Mouse (Mus musculus): ENCODE results near the gene Scaf1. TPM values are rescaled to one million over a fixed set of nuclear protein-coding genes. Genes with fewer than 3 reads are reported as not detected.

Gene Scaf1
- polyA plus RNA-seq, 1 experiment from 2014 or later = 40.5 TPM

DNA sequence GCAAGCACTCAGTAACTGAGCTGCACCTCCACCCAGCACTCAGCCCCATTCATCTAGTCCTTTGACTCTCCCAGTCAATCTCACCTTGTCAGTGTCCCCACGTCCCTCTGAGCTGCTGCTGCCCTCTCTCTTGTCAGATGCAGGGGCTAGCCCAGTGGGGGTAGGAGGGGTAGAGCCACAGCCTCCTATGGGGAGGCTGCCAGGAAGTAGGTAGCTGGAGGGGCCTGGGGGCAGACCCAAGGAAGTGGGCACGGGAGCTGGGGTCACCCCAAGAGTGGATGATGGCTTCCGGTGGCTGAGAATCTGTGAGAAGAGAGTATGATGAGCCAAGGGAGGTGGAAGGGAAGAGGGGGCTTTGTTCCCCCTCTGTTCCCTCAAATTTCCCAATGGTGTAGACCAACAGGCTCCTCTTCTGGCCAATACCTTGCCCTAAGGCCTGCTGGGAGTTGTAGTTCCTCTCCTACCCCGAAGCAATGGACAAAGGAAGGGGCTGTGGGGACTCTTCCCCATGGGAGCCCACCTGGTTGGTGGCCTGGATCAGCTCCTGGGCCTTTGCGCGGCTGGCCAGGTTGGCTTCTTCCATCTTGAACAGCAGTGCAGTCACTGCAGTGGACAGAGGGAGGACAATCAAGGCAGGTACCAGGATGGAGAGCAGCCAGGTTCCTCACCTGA is 10.7 kb downstream of the Scaf1 start:
- no peaks in the 10 kb centered on the region for H3K27me3 ChIP-seq (ENCODE audit: insufficient read depth, poor library complexity, severe bottlenecking)
- no peak overlapping the region for H3K4me3 ChIP-seq
- 89% methylated on average over 6 of the region's 6 CpGs for WGBS
- DNase-seq (ENCODE audit: low spot score) = no peak
- H3K9me3 ChIP-seq = no peaks in the 10 kb centered on the region
- H3K27ac ChIP-seq = 0 out of 2 replicates have a peak overlapping the region, but pooled peaks have one; percentile 13
- H3K36me3 ChIP-seq = peaks cover 99% of the 10 kb centered on the region
- peaks cover 24% of the 10 kb centered on the region for H3K4me1 ChIP-seq

DNA sequence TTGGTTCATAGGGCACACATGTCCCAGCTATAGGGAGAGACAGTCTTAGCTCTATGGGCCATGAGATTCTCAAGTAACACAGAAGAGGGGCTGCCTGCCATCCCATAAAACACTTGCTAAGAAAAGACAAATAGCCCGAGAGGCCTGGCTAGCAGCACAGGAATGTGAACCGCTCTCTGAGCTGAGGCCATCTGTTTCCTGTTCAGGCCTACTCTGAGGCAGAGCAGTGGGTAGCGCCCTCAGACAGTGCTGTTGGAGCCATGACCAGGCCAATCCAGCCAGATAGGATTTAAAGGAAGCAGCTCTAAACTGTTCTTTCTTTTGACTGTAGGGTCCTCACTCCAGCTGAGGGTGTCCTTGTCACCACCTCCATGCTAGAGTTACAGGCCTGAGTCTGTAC is 11.6 kb downstream of the Scaf1 start:
- Histone ChIP-seq H3K27ac (no peak overlapping the region), H3K27me3 (ENCODE audit: insufficient read depth, poor library complexity, severe bottlenecking) (no peaks in the 10 kb centered on the region), H3K36me3 (peaks cover 99% of the 10 kb centered on the region), H3K9me3 (no peaks in the 10 kb centered on the region), H3K4me1 (peaks cover 28% of the 10 kb centered on the region), H3K4me3 (no peak overlapping the region)
- no peak for DNase-seq (ENCODE audit: low spot score)
- 74% methylated on average over 3 of the region's 3 CpGs for WGBS

DNA sequence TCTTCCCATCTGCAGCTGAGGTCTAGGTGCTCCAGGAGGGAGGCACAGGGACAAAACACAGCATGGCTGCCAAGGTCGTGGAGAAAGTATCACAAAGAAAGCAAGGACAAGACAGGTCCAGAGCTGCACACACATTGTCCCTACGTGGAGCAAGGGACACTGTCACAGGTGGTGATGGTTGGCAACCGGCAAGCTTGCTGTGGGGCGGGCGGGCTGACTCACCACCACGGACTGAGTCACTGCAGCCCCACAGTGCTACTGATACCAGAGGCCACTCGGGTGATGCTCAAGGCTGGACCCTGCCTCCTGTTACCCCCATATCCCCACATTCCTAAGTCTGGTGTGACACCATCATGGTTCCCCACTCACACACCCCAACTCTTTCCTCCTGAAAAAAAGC is 13.7 kb downstream of the Scaf1 start:
- no peak overlapping the region for H3K27ac ChIP-seq
- no peaks in the 10 kb centered on the region for H3K9me3 ChIP-seq
- peaks cover 79% of the 10 kb centered on the region for H3K36me3 ChIP-seq
- DNase-seq (ENCODE audit: low spot score) = no peak
- H3K4me3 ChIP-seq = no peak overlapping the region
- WGBS = 84% methylated on average over 7 of the region's 7 CpGs
- H3K4me1 ChIP-seq = peaks cover 42% of the 10 kb centered on the region
- H3K27me3 ChIP-seq (ENCODE audit: insufficient read depth, poor library complexity, severe bottlenecking) = no peaks in the 10 kb centered on the region

DNA sequence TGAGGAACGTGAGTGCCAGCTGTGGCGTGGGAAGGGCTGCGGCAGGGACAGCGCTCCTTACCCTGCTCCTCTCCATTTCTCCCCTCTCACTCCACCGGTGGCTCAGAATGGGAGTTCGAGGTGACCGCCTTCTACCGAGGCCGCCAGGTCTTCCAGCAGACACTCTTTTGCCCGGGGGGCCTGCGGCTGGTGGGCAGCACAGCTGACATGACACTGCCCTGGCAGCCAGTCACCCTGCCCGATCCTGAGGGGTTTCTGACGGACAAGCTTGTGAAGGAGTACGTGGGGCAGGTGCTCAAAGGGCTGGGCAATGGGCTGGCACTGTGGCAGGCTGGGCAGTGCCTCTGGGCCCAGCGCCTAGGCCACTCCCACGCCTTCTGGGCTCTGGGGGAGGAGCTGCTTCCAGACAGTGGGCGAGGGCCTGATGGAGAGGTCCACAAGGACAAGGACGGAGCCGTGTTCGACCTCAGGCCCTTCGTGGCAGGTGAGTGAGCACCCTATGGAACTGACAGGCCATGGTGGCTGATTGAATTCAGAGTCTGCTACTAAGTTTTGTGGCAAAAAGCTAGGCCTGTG is 15.5 kb downstream of the Scaf1 start:
- Histone ChIP-seq H3K36me3 (peaks cover 66% of the 10 kb centered on the region), H3K27me3 (ENCODE audit: insufficient read depth, poor library complexity, severe bottlenecking) (no peaks in the 10 kb centered on the region), H3K4me3 (no peak overlapping the region), H3K4me1 (peaks cover 53% of the 10 kb centered on the region), H3K9me3 (no peaks in the 10 kb centered on the region), H3K27ac (0 out of 2 replicates have a peak overlapping the region, but pooled peaks have one; percentile 6)
- no peak for DNase-seq (ENCODE audit: low spot score)
- 88% methylated on average over 21 of the region's 21 CpGs for WGBS

DNA sequence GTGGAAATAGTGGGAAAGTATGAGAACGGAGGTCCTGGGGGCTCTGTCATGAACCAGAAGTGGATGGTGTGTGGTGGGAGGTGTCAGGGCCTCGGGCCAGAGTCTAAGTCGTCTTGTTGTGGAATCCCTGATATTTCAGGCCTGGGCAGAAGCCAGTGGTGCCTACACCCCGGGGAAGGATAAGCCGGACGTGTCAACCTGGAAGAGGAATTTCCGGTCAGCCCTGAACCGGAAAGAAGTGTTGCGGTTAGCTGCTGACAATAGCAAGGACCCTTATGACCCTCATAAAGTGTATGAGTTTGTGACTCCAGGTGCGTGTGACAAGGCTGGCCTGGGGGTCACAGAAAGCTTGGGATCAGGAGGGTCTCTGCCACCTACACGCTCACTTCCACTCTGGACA is 16.4 kb downstream of the Scaf1 start:
- H3K4me3 ChIP-seq = peak overlapping the region; percentile 20; the same call in 1 of the 2 replicates

DNA sequence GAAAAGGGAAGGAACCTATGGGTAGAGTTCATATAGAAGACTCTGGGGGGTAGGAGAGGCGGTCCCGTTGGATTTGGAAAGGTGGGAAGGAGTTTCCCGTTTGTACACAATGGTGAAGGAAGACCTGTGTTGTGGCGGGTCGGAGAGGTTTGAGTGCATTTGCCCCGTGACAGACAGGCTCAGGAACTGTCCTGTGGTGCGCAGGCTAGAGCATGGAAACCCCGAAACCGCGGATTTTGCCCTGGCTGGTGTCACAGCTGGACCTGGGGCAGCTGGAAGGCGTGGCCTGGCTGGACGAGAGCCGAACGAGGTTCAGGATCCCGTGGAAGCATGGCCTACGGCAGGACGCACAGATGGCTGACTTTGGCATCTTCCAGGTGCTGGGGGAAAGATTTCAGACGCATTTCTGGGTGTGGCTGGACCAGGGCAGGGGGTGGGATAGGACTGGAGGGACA is 17.6 kb downstream of the Scaf1 start, which contains the start of gene Bcl2l12:
TSS of gene Bcl2l12 (minus strand) at position 212 of the 455 bp plus-strand sequence.
- Histone ChIP-seq H3K36me3 (peaks cover 68% of the 10 kb centered on the region), H3K9me3 (no peaks in the 10 kb centered on the region), H3K27ac (peak within 1 kb of the TSS; percentile 92), H3K4me1 (peaks cover 48% of the 10 kb centered on the region), H3K4me3 (peak within 1 kb of the TSS; percentile 76), H3K27me3 (ENCODE audit: insufficient read depth, poor library complexity, severe bottlenecking) (no peaks in the 10 kb centered on the region)
- 1% methylated on average over 18 of the region's 18 CpGs for WGBS
- no peak for DNase-seq (ENCODE audit: low spot score)

More for the DNA sequence above, 16.4 kb downstream of the Scaf1 start:
- Histone ChIP-seq H3K27me3 (ENCODE audit: insufficient read depth, poor library complexity, severe bottlenecking) (no peaks in the 10 kb centered on the region), H3K4me1 (peaks cover 49% of the 10 kb centered on the region), H3K27ac (no peak overlapping the region), H3K36me3 (peaks cover 66% of the 10 kb centered on the region), H3K9me3 (no peaks in the 10 kb centered on the region)
- 70% methylated on average over 11 of the region's 11 CpGs for WGBS
- no peak for DNase-seq (ENCODE audit: low spot score)

DNA sequence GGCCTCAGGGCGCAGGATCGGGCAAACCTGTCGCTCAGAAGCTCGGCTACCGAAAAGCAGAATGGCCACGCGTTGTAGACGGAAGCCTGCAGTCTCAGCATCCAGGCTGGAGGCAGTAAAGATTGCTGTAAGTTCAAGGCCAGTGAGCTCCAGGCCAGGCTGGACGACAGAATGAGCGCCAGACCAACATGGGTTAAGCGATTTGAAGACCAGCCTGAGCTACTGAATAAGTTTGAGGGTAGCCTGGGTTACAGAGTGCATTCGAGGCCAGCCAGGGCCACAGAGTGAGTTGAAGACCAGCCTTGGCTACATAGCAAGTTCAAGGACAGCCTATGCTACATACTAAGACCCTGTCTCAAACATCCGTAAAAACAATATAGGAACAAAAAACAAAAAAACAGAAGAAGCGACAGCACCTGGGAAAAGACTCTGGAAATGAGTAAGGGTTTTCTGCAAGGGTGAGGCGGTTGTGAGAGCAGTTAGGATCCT is 18.2 kb downstream of the Scaf1 start:
- H3K4me1 ChIP-seq = peaks cover 48% of the 10 kb centered on the region
- peak overlapping the region; percentile 92 for H3K27ac ChIP-seq
- H3K4me3 ChIP-seq = peak overlapping the region; percentile 76
- H3K27me3 ChIP-seq (ENCODE audit: insufficient read depth, poor library complexity, severe bottlenecking) = no peaks in the 10 kb centered on the region
- WGBS = 3% methylated on average over 15 of the region's 15 CpGs
- peaks cover 68% of the 10 kb centered on the region for H3K36me3 ChIP-seq
- no peak for DNase-seq (ENCODE audit: low spot score)
- no peaks in the 10 kb centered on the region for H3K9me3 ChIP-seq

DNA sequence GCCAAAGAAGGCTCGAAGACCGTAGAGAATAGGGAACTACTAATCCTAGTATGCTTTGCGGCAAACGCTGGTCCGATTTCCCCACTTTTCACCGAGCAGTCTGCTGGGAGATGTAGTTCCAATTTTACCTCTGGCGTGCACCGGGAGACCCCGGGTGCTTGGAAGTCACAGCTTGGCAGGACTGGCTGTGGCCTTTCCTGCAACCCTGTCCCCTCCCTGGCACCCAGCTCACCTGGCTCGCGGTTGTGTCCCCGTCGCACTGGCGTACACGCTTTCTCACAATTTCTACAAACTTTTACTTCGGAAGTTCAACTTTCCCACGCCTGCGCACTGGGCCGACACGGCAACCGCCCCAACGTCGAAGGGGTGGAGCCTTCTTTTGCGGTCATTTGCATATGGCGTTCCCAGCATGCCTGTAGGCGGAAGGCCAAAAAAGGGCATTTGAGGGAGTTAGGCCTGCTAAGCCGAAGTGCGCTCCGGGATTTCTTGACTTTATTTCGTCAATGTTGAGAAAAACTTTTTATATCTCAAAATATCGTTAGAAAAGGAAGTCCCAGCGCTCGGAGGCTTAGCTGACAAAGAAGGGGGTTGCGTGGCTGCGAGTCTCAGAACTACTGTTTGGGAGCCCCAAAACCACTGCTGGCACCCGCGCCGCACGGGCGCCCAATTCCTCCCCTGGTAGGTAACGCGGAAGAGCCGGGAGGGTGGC is 18.8 kb downstream of the Scaf1 start, which contains the start of gene Irf3:
TSS of gene Irf3 (plus strand) at position 418 of the 709 bp plus-strand sequence.
- peak within 1 kb of the TSS; percentile 76 for H3K4me3 ChIP-seq
- H3K27me3 ChIP-seq (ENCODE audit: insufficient read depth, poor library complexity, severe bottlenecking) = no peaks in the 10 kb centered on the region
- H3K36me3 ChIP-seq = peaks cover 68% of the 10 kb centered on the region
- H3K4me1 ChIP-seq = peaks cover 48% of the 10 kb centered on the region
- WGBS = under 1% methylated on average over 43 of the region's 43 CpGs
- no peaks in the 10 kb centered on the region for H3K9me3 ChIP-seq
- peak within 1 kb of the TSS; percentile 92 for H3K27ac ChIP-seq
- peak; percentile 98 for DNase-seq (ENCODE audit: low spot score)

DNA sequence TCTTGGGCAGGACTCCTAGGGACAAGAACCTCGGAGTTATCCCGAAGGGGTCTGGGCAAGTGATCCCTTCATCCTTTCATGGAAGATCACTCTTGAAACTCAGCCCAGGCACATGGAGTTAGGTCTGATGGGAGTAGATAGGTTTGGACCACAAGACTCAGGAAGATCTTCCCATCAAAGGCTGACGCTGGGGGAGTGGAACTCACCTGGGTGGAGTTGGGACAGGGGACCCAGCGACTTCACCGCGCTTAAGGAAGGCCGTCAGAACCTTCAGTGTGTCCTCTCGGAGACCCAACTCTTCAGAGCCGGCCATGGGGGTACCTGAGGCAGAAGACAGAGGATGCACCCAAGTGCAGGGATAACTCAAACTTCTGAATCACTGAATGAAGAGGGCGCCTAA is 19.5 kb downstream of the Scaf1 start:
- Histone ChIP-seq H3K36me3 (peaks cover 68% of the 10 kb centered on the region), H3K4me3 (peak overlapping the region; percentile 76), H3K27me3 (ENCODE audit: insufficient read depth, poor library complexity, severe bottlenecking) (no peaks in the 10 kb centered on the region), H3K27ac (peak overlapping the region; percentile 92), H3K4me1 (peaks cover 48% of the 10 kb centered on the region), H3K9me3 (no peaks in the 10 kb centered on the region)
- 15% methylated on average over 10 of the region's 10 CpGs for WGBS
- no peak for DNase-seq (ENCODE audit: low spot score)

DNA sequence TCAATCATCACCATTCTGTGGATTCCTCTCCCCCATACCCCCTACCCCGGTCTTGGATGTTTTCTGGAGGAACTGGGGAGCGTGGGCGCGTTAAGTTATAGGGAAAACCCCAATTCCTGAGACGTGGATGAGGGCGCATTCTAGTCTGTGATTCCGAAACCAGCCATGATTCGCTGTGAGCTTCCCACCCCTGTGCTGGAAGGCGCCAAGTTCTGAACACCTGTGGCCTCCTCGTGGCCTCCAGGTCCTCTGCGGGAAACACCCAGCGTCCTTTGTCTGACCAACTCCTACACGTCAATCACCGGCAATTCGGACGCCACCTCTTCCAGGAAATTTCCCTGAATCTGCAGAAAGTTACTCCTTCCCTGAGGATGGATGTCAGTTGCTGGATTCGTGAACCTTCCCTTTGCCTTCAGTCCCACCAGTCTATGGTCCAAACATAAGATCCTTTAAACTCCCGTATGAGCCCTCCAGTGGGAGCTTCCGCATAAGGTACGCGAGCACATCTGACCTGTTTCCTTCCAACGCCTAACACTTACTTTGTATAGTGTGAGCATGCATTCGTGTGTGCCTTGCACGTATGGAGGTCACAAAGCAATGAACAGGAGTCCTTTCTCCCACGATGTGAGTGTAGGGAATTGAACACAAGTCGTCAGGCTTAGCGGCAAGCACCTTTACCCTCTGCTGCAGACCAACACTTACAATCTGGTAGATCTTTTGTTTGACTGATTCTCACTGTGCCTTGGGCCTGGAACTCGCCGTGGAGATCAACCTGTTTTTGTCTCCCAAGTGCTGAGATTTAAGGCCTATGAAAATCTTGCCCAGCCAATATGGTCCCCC is 29.1 kb downstream of the Scaf1 start:
- no peaks in the 10 kb centered on the region for H3K9me3 ChIP-seq
- peaks cover 34% of the 10 kb centered on the region for H3K4me1 ChIP-seq
- H3K4me3 ChIP-seq = peak overlapping the region; percentile 95
- H3K27me3 ChIP-seq (ENCODE audit: insufficient read depth, poor library complexity, severe bottlenecking) = no peaks in the 10 kb centered on the region
- H3K36me3 ChIP-seq = peaks cover 52% of the 10 kb centered on the region
- under 1% methylated on average over 29 of the region's 29 CpGs for WGBS
- DNase-seq (ENCODE audit: low spot score) = no peak
- H3K27ac ChIP-seq = peak overlapping the region; percentile 99

DNA sequence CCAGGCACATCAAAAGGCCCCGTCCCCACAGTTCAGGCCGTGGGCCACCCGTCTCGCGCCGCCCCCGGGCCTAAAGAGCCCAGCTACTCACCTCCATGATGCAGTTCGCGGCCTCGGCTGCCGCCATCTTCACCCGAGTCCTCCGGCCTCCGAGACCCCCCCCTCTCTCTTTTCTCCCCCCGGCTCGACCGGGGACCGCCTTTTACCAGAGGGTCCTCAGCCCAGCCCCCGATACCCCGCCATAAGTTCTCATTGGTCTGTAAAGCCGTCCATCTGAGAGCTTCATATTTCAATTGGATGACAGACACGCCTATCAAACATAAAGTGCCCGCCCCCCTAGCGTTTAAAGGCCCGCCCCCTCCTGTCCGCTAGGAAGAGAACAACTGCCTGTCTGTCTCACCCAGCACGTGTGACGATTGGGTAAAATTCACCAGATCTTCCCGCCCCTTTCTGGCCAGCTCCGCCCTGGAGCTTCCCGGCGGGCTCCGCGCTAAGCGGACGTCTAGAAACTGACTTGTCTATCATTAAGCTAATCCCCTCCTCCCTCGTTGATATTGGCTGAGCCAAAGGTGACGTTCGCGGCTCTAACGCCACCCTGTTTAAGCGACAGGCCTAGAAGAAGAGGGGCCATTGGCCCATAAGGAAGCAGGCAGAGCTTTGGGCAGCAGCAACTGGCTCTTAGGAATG is 29.8 kb downstream of the Scaf1 start, which contains the start of gene Prmt1:
TSS of gene Prmt1 (minus strand) at position 377 of the 687 bp plus-strand sequence.
- Histone ChIP-seq H3K27me3 (ENCODE audit: insufficient read depth, poor library complexity, severe bottlenecking) (no peaks in the 10 kb centered on the region), H3K4me1 (peaks cover 34% of the 10 kb centered on the region), H3K36me3 (peaks cover 52% of the 10 kb centered on the region), H3K9me3 (no peaks in the 10 kb centered on the region), H3K4me3 (peak within 1 kb of the TSS; percentile 95), H3K27ac (peak within 1 kb of the TSS; percentile 99)
- WGBS = under 1% methylated on average over 42 of the region's 42 CpGs
- peak; percentile 100 for DNase-seq (ENCODE audit: low spot score)
